Mouse (Mus musculus): ENCODE results near the gene Gm20388. TPM values are rescaled to one million over a fixed set of nuclear protein-coding genes. Genes with fewer than 3 reads are reported as not detected.

Gm20388 gene
- polyA plus RNA-seq, 1 experiment from 2014 or later = not detected

DNA sequence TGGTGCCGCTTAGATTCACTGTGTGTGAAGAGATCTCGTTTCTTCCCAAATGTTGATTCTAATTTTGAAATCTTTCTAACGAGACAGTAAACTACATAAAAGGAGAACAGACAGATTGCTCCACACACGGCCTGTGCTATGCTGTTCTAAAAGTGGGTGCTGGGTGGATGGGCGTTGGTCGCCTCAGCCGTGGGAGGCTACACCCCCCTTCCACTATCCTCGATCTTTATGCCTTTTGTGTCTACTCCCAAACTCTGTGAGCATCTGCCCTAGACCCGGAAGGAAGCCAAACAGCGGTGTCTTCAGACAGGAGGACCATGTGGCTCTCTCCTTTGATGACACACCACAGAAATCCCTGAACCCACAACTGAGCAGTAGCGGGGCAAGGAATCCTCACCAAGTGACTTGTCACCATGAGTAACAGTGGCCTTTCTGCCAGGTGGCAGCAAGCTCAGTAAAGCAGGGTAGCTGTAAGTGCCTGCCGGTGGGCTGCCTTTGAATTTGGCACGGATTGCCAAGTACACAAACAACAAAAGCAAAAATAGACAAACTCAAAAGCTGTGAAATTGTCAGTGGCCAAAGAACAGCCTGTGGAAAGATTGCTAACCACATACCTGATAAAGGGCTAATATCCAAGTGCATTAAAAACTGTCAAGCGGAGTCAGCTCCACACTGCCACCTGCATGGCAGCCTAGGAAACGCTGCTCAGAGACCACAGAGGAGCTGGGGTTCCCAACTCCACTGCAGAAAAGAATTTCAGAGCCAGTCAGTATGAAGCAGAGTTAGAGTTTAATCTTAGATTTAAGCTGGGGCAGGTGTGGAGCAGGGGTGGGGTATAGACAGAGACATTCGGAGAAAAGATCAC lies 3858.1 kb downstream of the Gm20388 start:
- H3K36me3 ChIP-seq = no peaks in the 10 kb centered on the region
- H3K4me3 ChIP-seq = no peak overlapping the region
- no peak overlapping the region for H3K4me2 ChIP-seq (replicated peaks)
- no peaks in the 10 kb centered on the region for H3K9me3 ChIP-seq
- no peak for ATAC-seq (ENCODE audit: insufficient number of reproducible peaks, insufficient read depth, low FRiP score, low TSS enrichment)
- H3K4me1 ChIP-seq = no peaks in the 10 kb centered on the region
- 69% methylated on average over 16 of the region's 16 CpGs for WGBS
- H3K27ac ChIP-seq = no peak overlapping the region
- H3K27me3 ChIP-seq = peaks cover 8% of the 10 kb centered on the region; the same call in 1 of the 2 replicates
- H3K9ac ChIP-seq = no peak overlapping the region

GRCm38 (mm10) chr8:123773468-123773867 lies 3862.8 kb downstream of the Gm20388 start:
- H3K27ac ChIP-seq = no peak overlapping the region
- 42% methylated on average over 12 of the region's 12 CpGs for WGBS
- no peak for ATAC-seq (ENCODE audit: insufficient number of reproducible peaks, insufficient read depth, low FRiP score, low TSS enrichment)
- H3K4me2 ChIP-seq (replicated peaks) = no peak overlapping the region
- no peak overlapping the region for H3K9ac ChIP-seq
- H3K9me3 ChIP-seq = no peaks in the 10 kb centered on the region
- H3K4me3 ChIP-seq = no peak overlapping the region
- no peaks in the 10 kb centered on the region for H3K4me1 ChIP-seq
- H3K27me3 ChIP-seq = 0 out of 2 replicates have a peak, but pooled peaks cover 3% of the 10 kb centered on the region
- H3K36me3 ChIP-seq = no peaks in the 10 kb centered on the region

DNA sequence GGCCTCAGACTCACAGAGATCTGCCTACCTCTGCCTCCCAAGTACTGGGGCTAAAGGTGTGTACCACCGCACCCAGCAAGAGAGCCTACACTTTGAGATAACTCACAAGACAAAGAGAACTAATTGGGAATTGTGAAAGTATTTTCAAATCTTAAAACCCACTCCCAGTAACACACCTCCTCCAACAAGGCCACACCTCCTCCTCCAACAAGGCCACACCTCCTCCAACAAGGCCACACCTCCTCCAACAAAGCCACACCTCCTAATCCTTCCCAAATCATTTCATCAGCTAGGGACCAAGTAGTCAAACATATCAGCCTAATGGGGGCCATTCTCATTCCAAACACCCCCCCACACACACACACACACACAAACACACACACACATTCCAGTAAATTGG lies 3863.8 kb downstream of the Gm20388 start:
- H3K9me3 ChIP-seq = no peaks in the 10 kb centered on the region
- H3K27ac ChIP-seq = no peak overlapping the region
- WGBS = 100% methylated on average over 1 of the region's 1 CpGs
- H3K4me1 ChIP-seq = no peaks in the 10 kb centered on the region
- H3K27me3 ChIP-seq = no peaks in the 10 kb centered on the region
- H3K9ac ChIP-seq = no peak overlapping the region
- no peak for ATAC-seq (ENCODE audit: insufficient number of reproducible peaks, insufficient read depth, low FRiP score, low TSS enrichment)
- H3K4me2 ChIP-seq (replicated peaks) = no peak overlapping the region
- no peak overlapping the region for H3K4me3 ChIP-seq
- H3K36me3 ChIP-seq = no peaks in the 10 kb centered on the region

DNA sequence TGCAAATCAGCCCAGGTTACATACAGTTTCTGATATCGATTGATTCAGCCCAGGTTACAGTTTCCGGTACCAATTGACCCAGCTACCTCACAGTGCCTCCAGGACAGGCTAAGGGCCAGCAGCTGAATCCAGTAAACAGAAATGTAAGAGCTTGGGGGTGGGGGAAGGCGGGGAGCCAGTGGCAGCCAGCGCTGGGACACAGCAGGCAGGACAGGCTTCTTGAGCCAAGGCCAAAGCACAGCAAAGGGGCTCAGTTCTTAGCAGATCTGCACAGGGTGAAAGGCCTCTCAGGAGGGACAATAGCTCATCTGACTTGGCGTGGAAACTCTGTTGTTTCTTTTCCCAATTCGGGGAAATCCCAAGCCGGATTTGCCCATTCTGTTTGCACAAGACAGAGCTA lies 3866.7 kb downstream of the Gm20388 start:
- Histone ChIP-seq H3K4me3 (no peak overlapping the region), H3K36me3 (no peaks in the 10 kb centered on the region), H3K4me1 (peaks cover 8% of the 10 kb centered on the region), H3K27ac (no peak overlapping the region), H3K9ac (no peak overlapping the region), H3K4me2 (replicated peaks) (no peak overlapping the region), H3K27me3 (no peaks in the 10 kb centered on the region), H3K9me3 (no peaks in the 10 kb centered on the region)
- ATAC-seq (ENCODE audit: insufficient number of reproducible peaks, insufficient read depth, low FRiP score, low TSS enrichment) = no peak
- 53% methylated on average over 7 of the region's 7 CpGs for WGBS

- Histone ChIP-seq H3K4me3 (no peak overlapping the region), H3K27me3 (no peaks in the 10 kb centered on the region), H3K4me2 (replicated peaks) (no peak overlapping the region), H3K9me3 (no peaks in the 10 kb centered on the region), H3K9ac (no peak overlapping the region), H3K4me1 (peaks cover 8% of the 10 kb centered on the region), H3K27ac (no peak overlapping the region), H3K36me3 (no peaks in the 10 kb centered on the region)
- 32% methylated on average over 3 of the region's 3 CpGs for WGBS
- ATAC-seq (ENCODE audit: insufficient number of reproducible peaks, insufficient read depth, low FRiP score, low TSS enrichment) = no peak
These were observed 3869.8 kb downstream of the Gm20388 start for GRCm38 (mm10) chr8:123780471-123780870.

DNA sequence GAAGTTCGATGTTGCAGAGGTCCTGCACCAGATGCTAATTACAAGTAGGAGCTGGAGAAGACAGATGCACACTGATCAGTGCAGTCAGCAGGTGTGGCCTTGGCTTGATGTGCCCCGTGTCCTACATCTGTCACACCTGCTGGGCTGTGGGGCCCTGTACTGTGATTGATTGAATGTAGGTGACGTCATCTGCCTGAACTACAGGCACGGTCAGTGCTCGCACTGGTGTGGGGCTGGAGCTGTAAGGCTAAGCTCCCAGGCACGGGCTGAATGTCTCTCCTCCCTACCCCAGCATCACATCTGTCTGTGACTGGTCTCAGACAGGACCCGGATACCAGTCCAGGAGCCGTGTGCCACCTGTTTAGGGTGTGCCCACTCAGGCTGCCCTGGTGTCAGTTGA lies 3870.6 kb downstream of the Gm20388 start:
- Histone ChIP-seq H3K9ac (no peak overlapping the region), H3K4me1 (peaks cover 8% of the 10 kb centered on the region), H3K4me2 (replicated peaks) (no peak overlapping the region), H3K27me3 (no peaks in the 10 kb centered on the region), H3K36me3 (no peaks in the 10 kb centered on the region), H3K4me3 (no peak overlapping the region), H3K9me3 (no peaks in the 10 kb centered on the region), H3K27ac (no peak overlapping the region)
- 55% methylated on average over 8 of the region's 8 CpGs for WGBS
- no peak for ATAC-seq (ENCODE audit: insufficient number of reproducible peaks, insufficient read depth, low FRiP score, low TSS enrichment)

DNA sequence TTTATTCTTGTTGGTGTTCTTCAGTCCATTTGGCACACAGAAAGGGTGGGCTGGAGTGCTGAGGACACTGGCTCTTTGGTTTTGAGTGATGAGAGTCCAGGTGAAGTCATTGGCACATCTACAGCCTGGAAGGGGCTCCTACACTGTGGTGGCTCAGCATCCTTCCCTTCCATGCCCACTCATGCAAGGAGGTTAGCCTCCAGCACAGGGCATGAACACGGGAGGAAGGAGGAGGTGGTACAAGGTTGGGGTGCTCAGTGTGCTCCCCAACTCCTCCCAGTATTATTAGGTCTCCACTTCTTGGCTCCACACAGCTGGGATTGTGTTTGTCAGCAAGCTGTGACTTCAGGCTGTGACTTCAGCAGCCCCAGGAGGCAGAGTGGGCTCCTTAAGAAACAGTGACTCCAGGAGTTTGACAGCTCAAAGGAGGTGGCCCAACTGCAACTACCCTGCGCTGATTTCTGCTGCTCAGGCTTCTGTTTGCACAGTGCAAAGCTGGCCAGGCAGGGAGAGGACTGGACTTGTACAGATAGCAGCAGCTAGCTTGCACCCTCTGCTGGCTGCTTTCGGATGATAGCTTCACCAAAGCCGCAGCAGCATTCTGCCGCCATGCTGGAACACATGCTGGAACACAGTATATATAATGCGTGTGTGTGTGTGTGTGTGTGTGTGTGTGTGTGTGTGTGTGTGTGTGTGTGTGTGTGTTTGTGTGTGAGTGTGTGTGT lies 3873.0 kb downstream of the Gm20388 start:
- Histone ChIP-seq H3K4me2 (replicated peaks) (no peak overlapping the region), H3K9me3 (no peaks in the 10 kb centered on the region), H3K4me3 (no peak overlapping the region), H3K27ac (no peak overlapping the region), H3K9ac (no peak overlapping the region), H3K4me1 (peaks cover 12% of the 10 kb centered on the region), H3K36me3 (no peaks in the 10 kb centered on the region), H3K27me3 (no peaks in the 10 kb centered on the region)
- peak; percentile 52; the same call in 1 of the 2 replicates for ATAC-seq (ENCODE audit: insufficient number of reproducible peaks, insufficient read depth, low FRiP score, low TSS enrichment)
- 9% methylated on average over 6 of the region's 6 CpGs for WGBS

- Histone ChIP-seq H3K27me3 (no peaks in the 10 kb centered on the region), H3K9ac (no peak overlapping the region), H3K9me3 (no peaks in the 10 kb centered on the region), H3K4me3 (no peak overlapping the region), H3K4me1 (peaks cover 6% of the 10 kb centered on the region; the same call in 1 of the 2 replicates), H3K27ac (peak overlapping the region; percentile 41; the same call in 1 of the 2 replicates), H3K36me3 (no peaks in the 10 kb centered on the region), H3K4me2 (replicated peaks) (no peak overlapping the region)
- ATAC-seq (ENCODE audit: insufficient number of reproducible peaks, insufficient read depth, low FRiP score, low TSS enrichment) = no peak
- WGBS = 65% methylated on average over 6 of the region's 6 CpGs
These were observed 3875.5 kb downstream of the Gm20388 start for GRCm38 (mm10) chr8:123786166-123786565.

DNA sequence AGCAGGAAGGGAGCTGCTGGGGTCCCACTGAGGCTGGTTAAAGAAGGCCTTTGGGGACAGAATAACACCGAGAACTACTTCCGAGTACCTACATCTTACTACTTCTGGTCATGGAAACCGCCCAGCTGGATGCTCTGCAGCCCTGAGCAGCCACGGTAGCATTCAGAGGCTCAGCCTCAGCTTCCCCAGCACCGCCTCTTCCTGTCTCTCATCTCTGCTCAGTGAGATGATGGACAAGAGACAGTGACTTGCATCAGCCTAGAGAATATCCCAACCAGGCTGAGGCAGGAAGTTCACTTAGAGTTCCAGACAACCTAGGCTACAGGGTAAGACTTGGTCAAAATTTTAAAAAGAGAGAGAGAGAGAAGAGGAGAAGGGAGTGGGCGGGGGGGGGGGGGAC lies 3876.0 kb downstream of the Gm20388 start:
- no peaks in the 10 kb centered on the region for H3K27me3 ChIP-seq
- H3K36me3 ChIP-seq = no peaks in the 10 kb centered on the region
- no peaks in the 10 kb centered on the region for H3K9me3 ChIP-seq
- H3K4me2 ChIP-seq (replicated peaks) = no peak overlapping the region
- H3K4me1 ChIP-seq = peaks cover 4% of the 10 kb centered on the region; the same call in 1 of the 2 replicates
- no peak overlapping the region for H3K9ac ChIP-seq
- H3K4me3 ChIP-seq = no peak overlapping the region
- no peak for ATAC-seq (ENCODE audit: insufficient number of reproducible peaks, insufficient read depth, low FRiP score, low TSS enrichment)
- 76% methylated on average over 6 of the region's 6 CpGs for WGBS
- H3K27ac ChIP-seq = no peak overlapping the region

DNA sequence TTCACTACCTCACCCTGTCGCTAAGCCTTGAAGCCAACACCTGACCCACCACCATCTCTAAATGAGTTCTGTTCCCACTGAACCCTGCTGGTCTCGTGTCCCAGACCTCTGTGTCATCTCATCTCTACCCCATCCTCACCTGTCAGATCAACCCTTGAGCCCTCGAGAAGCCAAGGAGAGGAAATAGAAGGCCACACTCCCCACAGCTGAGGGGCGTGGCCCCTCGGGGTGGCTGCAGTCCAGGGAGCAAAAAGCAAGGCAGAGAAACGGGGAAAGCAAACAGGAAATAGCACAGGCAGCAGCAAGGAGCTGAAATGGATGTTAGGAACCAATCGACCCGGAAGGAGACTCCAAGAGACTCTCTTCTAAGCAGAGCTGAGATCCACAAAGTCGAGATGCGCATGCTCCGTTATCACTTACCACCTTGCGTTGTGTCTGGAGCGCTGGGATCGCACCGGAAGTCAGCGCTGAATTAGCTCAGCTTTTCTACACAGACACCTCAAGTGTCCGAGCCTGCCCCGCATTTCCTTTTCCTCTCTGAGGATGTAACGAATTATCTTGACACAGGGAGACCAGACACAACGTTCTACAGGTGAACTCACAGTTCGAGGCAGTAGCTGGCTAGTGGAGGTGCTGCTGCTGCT lies 3876.7 kb downstream of the Gm20388 start:
- WGBS = 59% methylated on average over 21 of the region's 21 CpGs
- no peak overlapping the region for H3K4me3 ChIP-seq
- ATAC-seq (ENCODE audit: insufficient number of reproducible peaks, insufficient read depth, low FRiP score, low TSS enrichment) = no peak
- no peak overlapping the region; the same call in 1 of the 2 replicates for H3K4me2 ChIP-seq (replicated peaks)
- H3K36me3 ChIP-seq = no peaks in the 10 kb centered on the region
- no peaks in the 10 kb centered on the region for H3K27me3 ChIP-seq
- peaks cover 4% of the 10 kb centered on the region; the same call in 1 of the 2 replicates for H3K4me1 ChIP-seq
- H3K9me3 ChIP-seq = no peaks in the 10 kb centered on the region
- no peak overlapping the region for H3K27ac ChIP-seq
- no peak overlapping the region for H3K9ac ChIP-seq

DNA sequence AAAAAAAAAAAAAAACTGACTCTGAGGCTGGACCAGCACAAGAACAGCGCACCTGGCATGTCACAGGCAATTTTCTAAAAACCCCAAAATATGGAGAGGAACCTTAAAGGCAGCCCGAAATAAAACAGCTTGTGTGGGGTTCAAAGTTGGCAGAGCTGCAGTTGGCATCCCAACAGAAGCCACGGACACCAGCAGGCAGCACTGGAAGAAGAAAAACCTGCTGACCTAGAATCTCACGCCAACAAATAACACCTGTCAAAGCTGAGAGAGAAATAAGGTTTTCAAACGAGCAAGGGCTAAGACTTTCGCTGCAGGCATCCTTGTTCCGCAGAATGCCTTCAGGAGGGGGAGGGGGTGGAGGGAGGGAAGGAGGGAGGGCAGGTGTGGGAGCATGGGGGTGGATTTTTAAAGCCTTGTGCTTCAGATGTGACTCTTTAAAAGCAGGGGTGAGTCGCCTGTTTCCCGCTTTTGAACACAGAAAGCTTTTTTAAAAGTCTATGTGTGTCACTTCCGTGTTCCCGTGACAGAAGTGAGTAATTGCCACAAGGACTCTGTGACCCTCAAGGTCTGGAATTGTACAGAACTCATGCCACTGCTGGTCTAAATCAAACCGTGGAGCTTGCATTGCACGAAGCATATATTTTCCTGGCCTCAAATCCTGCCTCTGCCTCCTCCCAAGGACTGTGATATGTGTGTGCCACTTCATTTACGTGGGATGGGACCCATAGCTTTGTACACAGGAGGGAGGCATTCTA lies 3878.0 kb downstream of the Gm20388 start:
- Histone ChIP-seq H3K27ac (no peak overlapping the region), H3K36me3 (no peaks in the 10 kb centered on the region), H3K27me3 (no peaks in the 10 kb centered on the region), H3K9ac (no peak overlapping the region), H3K4me1 (peaks cover 4% of the 10 kb centered on the region; the same call in 1 of the 2 replicates), H3K4me3 (no peak overlapping the region), H3K4me2 (replicated peaks) (no peak overlapping the region), H3K9me3 (no peaks in the 10 kb centered on the region)
- 46% methylated on average over 14 of the region's 14 CpGs for WGBS
- ATAC-seq (ENCODE audit: insufficient number of reproducible peaks, insufficient read depth, low FRiP score, low TSS enrichment) = no peak
